Mouse (Mus musculus) brain, embryonic 18.5 days (tissue): ENCODE data around the gene Pou6f1.
"Not testable (repeated sequence)": the region's sequence is repeated elsewhere in the genome, so short reads cannot be mapped to it uniquely, and the experiment has no call there.

ENCODE experiments used
- DNase-seq: peaks from one replicate; pipeline ENCODE4 v3.0.0-alpha.2; 2012; ENCODE audit warnings: low read depth, low spot score

The Pou6f1 gene

DNA sequence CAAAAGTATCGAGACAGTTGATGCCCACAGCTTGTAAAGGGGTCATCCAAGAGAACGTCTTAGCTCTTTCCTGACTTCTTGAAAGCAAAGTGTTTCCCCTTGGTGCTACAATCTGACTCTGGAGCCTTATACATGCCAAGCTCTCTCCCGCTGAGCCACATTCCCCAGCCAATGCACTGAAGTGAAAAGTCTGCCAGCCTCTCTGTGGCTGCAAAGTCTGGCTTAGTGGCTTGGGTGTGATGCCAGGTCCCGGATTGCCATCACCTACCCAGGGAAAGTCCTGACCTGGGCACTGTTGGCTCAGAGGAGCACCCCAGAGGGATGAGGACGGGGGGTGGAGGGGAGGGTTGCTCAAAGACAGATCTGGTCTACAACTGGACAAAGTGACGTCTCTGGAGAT, 23.0 kb downstream of the Pou6f1 start:
- DNase-seq: no peak

DNA sequence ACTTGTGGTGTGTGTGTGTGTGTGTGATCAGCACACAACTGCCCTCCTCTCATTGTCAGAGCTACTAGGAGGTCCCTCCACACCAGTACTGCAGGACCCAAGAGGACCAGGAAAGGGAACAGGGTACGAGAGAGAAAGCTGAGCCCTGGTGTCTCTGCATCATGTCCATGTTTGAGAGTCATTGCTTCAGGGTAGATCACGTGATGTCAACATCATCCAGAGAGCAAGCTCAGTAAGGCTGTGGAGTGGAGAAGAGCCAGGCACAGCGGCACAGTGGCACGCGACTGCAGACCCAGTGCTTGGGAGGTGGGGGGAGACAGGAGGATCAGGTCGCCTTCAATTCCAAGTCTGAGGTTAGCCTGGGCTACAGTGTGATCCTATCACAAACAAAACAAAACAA, 23.4 kb downstream of the Pou6f1 start:
- DNase-seq: no peak

DNA sequence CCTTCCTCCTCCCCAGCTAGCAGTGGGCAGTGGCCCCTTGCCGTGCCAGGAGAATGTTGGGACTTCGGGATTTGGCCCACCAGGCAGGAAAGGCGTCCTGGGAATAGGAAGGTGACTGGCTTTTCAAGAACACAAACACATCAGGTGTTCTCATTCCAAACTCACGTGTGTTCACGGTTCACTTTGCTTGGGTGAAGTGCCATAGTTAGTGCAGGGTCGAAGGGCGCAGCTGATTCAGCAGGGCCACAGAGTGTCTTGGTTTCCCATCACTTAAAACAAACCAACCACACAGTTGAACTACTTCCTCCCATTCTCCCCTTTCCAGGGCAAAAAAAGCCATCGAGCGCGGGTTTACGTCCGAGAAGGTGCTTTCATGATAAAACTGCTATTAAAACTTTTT, 24.4 kb downstream of the Pou6f1 start:
- DNase-seq: no peak

GRCm38 (mm10) chr15:100574378-100574777, 25.4 kb downstream of the Pou6f1 start:
- DNase-seq: no peak

DNA sequence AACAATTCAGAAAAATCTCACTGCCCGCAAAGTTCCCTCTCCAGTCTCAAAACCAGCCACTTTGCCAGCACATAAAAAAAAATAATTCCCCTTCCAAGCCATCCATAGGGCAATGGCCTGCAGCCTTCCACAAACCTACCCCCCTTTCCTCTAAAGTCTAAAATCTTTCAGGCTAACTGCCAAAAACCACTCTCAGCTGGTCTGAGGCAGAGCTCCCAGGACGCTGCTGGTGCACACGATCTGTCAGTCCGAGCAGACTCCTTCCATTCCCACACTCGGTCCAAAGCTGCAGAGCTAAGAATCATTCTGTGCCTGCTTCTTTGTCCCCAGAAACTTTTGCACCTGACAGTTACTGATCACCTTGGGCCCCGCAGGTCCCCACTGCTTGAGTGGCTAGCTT, 25.8 kb downstream of the Pou6f1 start:
- DNase-seq: no peak

- DNase-seq: no peak
These were observed 30.5 kb downstream of the Pou6f1 start for GRCm38 (mm10) chr15:100569239-100569638.

DNA sequence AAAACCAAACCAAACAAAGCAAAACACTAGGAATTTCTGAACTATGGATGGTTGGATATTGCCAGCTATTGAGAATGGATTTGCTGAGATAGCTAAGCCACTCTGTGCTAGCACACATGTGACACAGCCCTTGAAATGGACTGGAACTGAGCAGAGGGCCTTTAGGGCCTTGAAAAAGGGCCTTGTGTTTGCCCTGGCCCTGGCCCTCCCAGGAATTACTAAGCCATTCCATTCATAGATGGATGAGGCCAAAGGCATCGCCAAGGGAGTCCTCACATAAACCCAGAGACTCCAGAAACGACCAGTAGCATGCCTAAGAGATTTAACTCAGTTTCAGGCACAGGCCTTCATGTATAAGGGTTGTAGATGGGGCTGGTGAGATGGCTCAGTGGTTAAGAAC, 33.3 kb downstream of the Pou6f1 start:
- no peak for DNase-seq

DNA sequence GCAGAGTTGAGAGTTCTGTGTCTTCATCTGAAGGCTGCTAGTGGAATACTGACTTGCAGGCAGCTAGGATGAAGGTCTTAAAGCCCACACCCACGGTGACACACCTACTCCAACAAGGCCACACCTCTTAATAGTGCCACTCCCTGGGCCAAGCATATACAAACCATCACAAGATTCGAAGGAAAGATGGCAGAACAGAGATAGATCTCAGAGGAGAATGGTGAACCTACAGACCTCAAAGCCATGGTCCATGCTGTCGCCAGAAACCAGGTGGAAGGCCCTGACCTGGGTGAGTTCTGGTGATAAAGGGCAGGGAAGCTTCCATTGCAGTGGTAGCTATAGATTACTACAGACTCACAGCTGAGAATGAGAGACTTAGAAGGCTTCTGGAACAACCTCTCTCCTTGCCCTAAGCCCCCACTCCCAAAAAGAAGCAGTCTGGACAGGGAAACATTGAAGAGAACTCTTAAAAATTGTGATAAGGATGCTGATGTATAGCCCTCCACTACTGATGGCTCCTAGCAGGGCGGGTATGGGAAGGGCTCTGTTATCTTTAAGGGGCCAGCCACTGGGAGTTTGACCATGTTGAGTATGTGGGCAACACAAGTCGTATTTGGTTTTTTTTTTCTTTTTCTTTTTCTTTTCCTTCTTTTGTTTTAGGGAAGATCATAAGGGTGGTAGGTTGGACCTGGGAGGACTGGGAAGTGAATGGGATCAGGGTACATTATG, 41.9 kb downstream of the Pou6f1 start:
- no peak for DNase-seq

- DNase-seq: no peak
These were observed 43.4 kb downstream of the Pou6f1 start for GRCm38 (mm10) chr15:100556378-100556777.

- DNase-seq: no peak
These were observed 43.8 kb downstream of the Pou6f1 start for GRCm38 (mm10) chr15:100555965-100556364.

DNA sequence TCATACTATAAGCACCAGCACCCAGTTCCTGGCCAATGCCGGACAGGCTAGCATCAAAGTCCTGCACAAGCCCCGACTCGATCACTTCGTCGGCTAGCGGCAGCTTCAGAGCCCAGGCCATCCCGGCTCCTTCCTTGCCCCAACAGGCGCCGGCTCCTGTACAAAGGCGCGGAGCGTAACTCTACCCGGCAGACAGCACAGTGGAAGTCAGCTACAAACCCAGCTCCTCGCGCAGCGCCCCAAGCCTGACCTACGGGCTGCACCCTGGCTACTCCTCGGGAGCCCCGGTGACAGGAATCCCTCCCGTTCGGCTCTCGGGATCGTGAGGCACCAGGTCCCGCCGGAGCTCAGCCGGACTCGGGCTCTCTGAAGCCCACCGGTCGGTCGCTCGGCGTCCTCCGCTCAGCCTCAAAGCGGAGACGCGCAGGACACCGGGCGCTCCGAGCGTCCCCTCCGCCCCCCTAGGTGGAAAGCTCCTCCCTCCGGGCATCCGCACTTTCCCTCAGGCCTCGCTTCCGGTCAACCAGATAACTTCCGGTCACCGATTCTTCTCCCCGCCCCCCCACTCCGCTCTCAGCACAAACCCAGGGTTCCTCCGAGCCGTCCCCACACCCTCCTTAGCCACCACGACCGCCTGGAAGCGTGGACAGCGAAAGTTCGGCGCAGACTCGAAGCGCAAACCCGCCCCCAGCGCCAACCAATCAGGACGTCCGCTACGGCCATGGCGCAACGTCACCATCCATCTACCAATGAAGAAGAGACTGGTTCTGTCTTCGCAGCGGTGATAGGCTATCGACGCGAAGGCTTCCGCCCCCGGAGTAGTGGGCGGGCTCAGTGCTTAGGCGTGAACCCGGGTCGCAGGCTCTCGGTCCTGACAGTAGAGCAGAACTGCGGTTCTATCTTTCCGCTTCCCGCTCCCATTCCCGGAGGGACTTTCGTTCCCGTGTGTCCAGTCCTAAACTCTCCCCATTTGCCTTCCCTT, 48.2 kb downstream of the Pou6f1 start, which contains the start of gene Tfcp2:
Tfcp2 (minus strand) TSS at position 683 of the 982 bp plus-strand sequence.
- DNase-seq: peak; percentile 95

DNA sequence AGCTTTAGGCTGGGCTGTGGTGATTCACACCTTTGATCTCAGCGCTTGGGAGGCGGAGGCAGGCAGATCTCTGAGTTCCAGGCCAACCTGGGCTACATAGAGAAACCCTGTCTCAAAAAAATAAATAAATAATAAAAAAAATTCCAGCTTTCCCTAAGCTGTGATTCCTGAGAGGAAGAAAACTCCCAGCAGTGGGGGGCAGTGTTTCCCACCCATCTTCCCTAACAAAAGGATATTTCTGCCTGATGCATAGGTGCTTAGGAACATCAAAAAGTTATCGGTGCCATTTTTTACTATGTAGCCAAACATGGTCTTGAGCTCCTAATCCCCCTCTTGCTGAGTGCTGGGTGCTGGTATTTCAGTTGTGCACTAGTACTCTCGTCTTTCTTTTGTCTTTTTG, 49.5 kb downstream of the Pou6f1 start:
- no peak for DNase-seq

GRCm38 (mm10) chr15:100543651-100544030, 56.1 kb downstream of the Pou6f1 start:
- not testable (repeated sequence) for DNase-seq

DNA sequence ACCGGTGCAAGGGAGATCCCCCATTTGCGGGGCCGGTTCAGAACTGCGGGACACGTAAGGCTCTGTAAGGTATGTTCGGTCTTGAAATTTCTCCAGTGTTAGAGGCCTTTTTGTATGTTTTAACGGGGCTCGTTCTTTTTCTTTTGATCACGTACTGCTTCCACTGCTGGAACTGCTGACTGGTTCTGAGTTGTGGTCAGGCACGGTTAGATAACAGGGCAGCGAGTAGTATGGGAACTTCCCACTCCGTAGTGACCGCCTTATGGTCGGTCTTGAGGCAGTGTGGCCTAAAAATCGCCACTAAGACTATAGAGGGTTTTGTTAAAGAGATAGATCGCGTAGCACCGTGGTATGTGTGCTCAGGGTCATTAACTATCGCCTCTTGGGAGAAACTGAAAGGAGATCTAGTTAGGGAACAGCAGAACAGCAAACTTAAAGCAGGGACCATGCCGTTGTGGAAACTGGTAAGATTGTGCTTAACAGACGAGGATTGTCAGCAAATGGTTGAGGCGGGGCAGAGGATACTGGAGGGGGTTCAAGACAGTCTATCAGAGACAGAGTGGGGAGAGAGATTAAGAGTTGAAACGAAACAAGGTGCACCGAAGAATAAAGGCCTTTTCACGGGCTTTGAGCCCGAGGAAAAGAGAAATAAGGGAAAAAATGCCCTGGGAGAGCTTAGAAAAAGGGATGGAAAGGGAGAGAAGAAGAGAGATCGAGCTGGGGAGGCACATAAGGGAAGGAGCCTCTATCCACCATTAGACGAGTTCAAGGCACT, 56.7 kb downstream of the Pou6f1 start:
- DNase-seq: not testable (repeated sequence)

DNA sequence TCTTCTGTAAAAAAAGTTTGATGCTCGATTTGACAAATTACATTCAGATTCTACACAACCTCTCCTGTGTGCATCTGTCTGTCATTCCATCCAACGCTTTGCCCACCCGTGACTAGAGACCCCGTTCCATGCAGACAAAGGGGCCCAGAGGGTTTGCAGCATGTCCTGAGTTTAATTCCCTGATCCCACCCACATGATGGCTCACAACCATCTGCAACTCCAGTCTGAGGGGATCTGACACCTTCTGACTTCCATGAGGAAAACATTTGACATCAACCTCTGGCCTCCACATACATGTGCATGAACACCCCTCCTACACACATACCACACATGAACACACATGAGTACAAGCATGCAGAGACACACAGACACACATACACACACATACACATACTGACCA, 58.4 kb downstream of the Pou6f1 start:
- DNase-seq: no peak

DNA sequence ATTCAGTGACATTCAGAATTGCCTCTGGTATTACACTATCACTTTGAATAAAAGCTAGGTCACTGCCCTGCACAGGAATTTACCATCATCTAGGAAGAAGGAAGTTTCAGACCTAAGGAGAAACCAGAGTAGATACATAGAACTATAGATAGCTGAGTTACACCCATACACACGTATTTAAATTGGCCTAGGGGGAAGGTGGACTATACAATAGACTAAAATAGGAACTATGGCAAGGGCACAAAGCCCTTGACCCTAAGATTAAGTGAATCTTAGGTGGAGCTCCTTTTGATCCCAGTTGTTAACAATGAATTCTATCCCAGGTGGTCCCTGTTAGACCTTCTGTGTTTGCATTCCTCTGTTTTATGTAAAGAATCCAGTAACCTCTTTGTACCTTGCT, 58.8 kb downstream of the Pou6f1 start:
- DNase-seq: not testable (repeated sequence)

GRCm38 (mm10) chr15:100539411-100539810, 60.4 kb downstream of the Pou6f1 start:
- DNase-seq: no peak

- DNase-seq: no peak
These were observed 61.9 kb downstream of the Pou6f1 start for GRCm38 (mm10) chr15:100537913-100538312.

GRCm38 (mm10) chr15:100527900-100528299, 71.9 kb downstream of the Pou6f1 start:
- no peak for DNase-seq

DNA sequence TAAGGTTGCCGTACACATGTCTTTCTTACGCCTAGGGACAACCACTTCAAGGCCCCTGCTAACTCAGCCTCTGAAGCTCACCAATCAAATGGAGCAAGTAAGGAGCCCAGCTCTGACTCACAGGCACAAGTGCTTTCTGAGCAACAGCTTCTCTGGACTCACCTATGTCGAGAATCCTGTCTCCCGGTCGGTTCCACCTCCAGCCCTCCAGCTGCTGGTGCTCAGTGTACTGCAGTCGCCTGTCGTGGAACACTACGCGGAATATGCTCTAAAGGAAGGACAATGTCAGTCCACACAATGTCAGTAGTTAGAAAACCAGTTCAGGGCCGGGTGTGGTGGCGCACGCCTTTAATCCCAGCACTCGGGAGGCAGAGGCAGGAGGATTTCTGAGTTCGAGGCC, 74.4 kb downstream of the Pou6f1 start:
- DNase-seq: no peak
